Mouse (Mus musculus) common myeloid progenitor, adult 5-6 weeks (primary cell): ENCODE results near the gene Ddias. TPM values are rescaled to one million over a fixed set of nuclear protein-coding genes. Genes with fewer than 3 reads are reported as not detected.
A peak's percentile ranks its signal among the peaks of the same experiment; 100 is the strongest.

Experiments
- ATAC-seq: replicated peaks from 2 replicates; pipeline ENCODE4 v1.8.0; 2016; ENCODE audit warnings: low read depth, mild to moderate bottlenecking, moderate TSS enrichment, inconsistent platforms; ENCODE audit not compliant: poor library complexity, severe bottlenecking
- total RNA-seq: library from RNA; stranded (forward); fragments of 200-1000, 187-1606 nt; gene quantifications from 2 replicates; pipeline ENCODE4 v1.2.3, GENCODE M21; 2017

Ddias gene
- total RNA-seq, 1 experiment from 2014 or later: 23.0 TPM

DNA sequence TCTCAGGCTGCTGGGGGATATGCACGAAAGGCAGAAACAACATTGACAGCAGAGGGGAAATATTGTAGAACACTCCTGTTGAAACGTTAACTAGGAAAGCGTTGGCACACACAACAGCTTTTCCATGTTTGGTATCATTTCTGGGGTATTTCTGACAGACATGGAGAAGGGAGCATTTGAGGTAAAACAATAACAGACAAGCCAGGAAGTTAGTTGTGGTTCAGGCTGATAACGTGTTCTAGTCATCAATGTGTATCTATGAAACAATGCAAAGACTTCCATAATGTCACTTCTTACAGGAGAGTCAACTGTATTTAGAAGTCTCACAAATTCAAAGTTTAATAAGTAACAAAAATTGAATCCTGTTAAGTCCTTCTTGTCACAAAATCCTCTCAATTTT, 2.5 kb downstream of the Ddias start:
- no peak for ATAC-seq

DNA sequence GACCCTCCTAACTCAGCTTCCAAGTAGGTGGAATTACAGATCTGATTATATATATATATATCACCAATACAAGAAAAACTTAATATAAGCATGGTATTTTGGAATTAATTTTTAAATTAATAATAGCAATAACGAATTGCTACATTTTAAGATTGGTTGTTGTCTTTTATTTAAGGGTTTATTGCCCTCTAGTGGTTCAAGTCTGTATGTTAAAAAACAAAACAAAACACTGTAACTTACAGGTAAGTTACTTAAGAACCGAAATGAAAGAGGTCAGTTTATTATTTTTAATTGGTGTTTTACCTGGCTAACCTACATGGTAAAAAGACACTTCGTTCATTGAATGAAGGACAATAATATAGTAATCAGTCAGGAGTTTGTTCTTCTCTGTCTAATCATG, 3.9 kb downstream of the Ddias start:
- no peak for ATAC-seq

DNA sequence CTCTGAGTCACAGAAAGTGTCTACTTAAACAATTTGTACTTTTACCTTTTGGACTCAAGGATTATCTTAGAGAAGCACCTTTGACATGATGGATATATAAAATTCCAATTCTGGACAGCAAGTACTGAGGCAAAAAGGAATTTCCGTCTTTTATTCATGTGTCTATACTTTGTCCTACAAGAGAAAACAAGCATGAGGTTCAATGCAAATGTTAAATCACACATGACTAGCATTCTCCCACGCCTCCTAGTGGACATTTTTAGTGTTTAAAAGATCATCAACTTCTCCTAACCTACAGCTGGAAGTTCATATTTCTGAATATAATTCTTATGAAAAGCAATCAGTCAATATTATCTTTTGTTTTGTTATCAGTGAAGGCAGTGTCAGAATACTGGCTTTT, 7.5 kb downstream of the Ddias start:
- ATAC-seq: peak; percentile 76

DNA sequence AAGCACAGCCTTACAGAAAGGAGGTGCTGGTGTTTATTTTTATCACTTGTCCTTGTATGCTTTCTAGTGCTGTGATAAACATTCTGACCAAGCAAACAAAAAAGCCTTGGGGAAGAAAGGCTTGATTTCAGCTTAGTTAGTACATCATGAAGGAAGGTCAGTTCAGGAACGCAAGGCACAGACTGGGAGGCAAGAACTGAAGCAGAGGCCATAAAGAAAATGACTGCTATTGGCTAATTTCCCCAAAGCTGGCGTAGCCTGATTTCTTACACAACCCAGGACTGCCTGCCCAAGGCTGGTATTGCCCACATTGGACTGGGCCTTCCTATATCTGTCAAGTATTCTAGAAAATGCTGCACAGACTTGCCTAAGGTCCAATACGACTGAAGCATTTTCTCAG, 25.8 kb downstream of the Ddias start:
- ATAC-seq: no peak

DNA sequence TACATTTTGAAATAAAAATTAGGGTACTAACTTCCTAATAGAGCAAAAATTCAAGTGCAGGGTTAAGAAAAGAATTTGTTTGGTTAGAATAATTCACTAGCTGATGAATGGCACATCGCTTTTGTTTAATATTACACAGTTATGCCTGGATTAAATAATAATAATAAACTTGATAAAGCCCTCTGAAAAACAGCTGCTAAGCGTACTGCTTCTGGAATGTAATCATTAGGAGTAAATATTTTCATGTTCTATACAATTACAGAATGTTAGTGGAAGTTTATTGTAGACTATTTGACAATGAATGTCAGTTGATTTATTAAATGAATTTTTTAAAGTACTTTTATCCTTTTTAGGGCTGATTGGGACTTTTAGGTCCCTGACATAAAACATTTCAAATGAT, 31.8 kb downstream of the Ddias start:
- no peak for ATAC-seq

DNA sequence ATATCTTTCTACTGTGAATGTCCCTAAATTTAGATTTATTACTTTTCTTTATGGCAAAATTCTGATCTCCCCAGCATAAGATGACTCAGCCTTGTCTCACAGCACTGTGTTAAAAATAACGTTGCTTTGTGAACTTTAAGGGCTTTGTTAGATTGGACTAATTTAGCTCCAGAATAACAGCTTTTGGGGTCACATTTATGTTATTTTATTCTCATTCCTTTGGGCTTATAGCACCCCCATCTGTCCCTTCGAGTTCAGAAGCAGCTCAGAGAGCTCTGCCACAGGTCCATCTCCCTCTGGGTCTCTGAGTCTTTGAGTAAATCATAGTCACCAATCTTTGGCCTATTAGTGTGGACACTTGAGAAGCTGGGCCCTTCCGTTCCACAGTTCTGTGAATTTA, 36.1 kb downstream of the Ddias start:
- ATAC-seq: no peak

DNA sequence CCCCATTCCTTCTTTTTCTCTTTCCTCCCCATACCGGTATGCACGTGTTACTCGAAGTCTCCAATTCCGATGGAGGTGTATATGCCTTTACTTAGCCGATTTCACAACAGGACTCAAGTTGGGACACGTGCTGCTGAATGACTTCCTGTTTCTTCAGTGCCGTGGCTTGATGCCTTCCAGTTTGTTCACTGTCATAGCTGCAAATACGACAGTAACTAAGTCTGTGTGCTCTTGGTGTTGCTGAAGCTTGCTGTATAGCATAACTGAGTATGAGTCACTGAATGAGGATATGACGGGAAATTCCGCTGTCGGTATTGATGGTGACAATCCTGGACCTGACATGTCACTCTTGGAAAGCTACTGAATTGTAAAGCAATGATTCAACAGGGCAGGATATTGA, 36.8 kb downstream of the Ddias start:
- peak; percentile 94 for ATAC-seq

DNA sequence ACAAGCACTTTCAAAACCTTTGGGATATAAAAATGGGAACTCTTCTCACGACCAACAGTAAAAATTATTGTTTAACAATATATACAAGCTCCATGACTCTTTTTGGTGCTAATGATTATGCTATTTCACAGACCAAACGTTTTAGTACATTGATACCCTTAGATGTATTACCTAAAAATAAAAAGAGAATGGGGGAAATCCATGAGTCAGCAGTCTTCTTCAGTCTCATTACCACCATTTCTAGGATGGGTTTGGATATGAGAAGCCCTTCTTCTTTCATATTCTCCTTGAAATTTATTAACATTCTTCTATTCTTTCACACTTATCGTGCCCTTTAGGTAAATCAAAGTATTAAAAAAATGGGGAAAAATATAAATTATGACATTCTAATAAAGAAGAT, 37.6 kb downstream of the Ddias start:
- ATAC-seq: no peak

DNA sequence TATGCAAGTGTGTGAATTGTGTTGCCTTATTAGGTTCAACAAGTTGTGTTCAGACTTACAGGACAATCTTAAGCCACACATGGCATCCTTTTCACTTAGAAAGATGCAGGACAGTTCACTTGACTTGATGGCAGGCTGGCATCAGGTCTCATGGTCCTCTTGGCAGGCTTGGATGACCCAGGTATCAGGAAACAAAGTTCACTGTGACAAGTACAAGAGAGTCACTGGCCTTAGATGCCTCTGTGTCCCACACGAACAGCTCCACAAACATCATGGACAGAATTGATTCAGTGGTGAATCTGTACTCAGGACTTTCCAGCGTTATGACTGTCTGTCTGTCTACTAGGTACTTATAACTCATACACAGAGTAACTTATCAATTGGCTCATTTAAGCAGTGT, 39.7 kb downstream of the Ddias start:
- no peak for ATAC-seq

DNA sequence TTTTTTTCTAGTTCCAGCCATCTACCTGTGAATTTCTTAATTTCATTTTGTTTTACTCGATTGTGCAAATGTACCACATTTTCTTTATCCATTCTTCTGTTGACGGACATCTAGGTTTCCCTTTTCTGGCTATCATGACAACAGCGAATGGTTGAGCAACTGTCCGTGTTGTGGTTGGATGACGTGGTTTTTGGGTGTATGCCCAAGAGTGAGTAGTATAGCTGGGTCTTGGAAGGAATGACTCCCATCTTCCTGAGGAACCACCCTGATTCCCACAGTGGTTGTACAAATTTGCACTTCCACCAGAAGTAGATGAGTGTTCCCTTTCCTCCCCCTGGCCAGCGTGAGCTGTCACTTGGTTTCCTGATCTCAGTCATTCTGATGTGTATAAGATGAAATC, 41.7 kb downstream of the Ddias start:
- ATAC-seq: peak; percentile 75

DNA sequence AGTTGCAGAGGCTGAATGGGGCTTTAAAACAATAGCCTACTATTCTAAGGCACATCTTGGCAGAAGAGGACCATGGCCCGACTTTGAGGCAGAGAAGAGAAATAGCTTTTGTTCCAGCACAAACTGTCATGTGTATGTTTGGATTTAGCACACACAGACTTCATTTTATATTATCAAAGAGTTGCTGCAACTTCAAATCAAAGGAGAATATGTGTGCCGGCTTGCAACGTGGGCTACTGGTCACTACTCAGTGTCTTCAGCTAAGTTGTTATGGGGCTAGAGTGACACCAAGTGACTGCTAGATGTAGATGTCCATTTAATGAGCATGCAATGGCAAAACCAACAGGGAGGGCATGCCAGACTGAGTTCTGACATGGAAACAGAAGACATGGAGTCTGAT, 46.1 kb downstream of the Ddias start:
- ATAC-seq: no peak

DNA sequence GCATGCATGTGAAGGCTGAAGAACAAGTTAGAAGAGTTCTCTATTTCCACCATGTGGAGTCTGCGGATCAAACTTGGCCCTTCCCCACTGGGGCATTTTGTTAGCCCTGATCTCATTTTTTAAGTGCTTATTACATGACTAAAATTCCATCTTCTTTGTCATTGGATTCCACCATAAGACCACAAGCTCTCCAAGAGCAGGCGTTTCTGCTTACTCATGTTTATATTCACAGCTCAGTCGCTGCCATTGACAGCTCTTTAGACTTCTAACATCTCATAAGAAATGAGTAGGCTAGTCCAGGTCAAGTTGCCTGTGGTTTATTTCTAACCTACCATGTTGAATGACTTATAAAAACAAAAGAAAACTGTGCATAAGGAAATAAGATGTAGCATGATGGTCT, 47.8 kb downstream of the Ddias start:
- ATAC-seq: no peak

DNA sequence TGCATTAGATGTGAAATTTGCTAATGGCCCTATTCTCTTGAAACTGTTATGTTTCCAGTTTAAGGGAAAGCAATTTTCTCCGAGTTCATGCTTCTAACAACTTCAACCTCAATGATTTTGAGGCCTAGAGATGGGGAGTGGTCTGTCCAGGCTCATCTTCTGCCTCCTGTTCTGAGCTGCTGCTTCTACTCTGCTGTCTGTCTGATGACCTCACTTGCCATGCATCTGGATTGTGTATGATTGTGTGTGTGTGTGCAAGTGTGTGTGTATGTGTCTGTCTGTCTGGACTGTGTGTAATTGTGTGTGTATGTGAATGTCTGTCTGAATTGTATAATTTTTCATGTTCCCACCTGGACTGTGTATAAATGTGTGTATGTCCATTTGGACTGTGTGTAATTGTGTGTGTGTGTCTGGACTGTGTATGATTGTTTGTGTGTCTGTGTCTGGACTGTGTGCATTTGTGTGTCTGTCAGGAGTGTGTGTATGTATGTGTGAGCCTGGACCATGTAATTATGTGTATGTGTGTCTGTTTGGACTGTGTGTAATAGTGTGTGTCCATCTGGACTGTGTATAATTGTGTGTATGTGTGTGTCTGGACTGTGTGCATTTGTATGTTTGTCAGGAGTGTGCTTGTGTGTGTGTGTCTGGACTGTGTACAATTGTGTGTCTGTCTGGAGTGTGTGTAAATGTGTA, 51.5 kb downstream of the Ddias start:
- ATAC-seq: no peak

DNA sequence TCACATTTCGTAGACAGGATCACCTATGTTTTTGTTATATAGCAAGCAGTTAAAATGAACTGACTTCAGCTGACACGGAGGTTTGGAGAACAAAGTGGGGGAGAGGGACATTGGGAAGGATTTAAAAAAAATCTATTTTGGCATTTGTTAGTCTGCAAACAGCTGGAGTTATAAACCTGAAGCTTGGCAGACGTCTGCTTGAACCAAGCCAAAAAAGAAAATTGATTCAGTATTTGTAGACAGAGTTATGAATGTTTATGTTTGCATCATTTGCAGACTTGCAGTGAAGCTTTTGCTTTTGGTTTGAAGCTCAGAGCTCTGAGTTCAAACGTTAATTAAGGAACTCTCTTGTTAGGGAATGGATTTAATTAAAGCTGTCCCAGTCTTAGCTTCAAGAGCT, 52.2 kb downstream of the Ddias start:
- ATAC-seq: no peak

DNA sequence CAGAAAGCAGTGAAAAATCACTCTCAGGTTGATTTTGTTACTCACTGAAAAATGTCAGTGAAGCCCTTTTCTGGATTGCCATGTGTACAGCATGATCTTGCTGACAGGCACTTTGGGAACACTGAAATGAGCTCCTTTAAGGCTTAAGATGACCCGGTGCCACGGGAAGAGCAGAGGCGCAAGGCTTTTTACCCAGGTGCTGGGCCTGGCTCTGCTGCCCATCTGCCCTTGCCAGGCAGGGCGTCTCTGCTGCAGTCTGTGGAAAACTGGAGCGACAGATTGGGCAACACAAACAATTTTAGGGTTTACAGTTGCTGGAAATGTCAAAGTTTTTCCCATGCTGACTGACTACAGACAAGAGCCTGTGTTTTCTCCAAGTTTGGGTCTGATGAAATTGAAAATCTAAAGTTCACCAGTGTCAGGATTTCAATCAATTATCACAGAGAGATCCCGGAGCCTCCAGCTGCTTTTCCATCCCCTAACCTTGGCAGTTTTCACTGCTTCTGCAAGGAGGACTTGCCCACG, 53.0 kb downstream of the Ddias start:
- no peak for ATAC-seq

DNA sequence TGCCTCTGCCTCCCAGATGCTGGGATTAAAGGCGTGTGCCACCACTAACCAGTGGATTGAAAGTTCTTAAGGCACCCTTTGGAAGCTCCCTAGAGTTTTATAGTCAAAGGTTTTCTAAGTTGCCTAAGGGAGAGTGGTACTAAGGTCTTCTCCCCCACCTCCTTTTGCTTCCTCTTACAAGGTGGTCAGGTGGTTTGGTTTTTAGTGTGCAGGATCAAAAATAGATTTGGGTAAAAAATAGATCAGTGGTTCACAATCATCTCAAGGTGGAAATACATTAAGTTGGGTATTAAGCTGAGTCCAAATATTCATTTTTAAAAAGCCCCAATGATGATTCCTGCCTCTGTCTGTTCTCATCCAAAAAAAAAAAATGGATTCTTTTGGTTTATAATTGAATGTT, 53.6 kb downstream of the Ddias start:
- no peak for ATAC-seq

DNA sequence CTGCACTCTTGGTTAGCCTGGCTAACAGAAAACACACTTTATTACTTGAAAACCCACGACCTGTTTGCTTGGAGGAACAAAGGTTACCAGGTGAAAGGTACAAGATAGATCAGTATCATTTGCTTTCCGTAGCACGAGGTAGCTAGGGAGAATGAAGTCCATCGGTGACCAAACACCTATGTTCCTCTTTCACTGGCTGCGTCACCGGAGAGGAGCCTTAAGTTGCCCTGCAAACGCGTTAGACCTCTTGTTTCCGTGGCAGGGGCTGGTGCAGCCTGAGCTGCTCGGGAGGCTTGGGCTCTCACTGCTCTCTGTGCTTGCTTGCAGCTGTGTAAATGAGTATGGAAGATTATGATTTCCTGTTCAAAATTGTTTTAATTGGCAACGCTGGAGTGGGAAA, 54.4 kb downstream of the Ddias start:
- no peak for ATAC-seq

DNA sequence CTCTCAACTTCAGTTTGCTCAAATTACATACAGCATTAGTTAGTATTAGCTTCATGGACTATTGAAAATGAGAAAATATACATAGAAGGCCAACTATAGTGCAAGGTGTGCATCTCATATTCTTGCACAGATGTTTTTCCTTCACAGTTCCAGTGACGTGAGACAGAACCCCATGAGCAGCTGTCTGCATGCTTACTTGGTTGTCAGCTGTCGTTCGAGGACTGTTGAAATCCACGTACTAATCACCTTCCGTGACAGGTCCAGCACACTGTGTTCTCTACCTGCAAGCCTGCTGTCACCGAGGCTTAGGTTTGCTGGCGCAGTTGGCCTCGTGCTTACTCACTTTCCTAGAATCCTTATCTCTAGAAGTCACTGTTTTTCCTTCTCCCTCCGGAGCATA, 56.2 kb downstream of the Ddias start:
- ATAC-seq: no peak

DNA sequence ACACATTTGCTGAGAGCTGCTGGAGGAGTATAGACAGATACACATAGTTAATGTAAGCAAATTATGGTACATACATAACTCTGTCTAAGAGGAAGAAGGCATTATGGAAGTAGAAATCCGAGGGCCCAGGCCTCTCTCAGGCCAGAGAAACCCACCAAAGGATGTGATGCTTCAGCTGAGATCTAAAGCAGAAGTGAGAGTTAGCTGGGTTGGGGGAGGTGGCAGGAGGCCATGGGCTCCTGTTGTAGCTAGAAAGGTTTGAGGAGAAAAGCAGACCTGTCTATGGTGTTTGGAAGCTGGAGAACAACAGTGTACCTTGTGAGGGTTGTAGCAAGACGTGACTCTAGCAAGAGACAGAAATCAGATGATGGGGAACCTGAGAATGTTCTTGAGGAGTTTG, 56.8 kb downstream of the Ddias start:
- peak; percentile 88 for ATAC-seq

DNA sequence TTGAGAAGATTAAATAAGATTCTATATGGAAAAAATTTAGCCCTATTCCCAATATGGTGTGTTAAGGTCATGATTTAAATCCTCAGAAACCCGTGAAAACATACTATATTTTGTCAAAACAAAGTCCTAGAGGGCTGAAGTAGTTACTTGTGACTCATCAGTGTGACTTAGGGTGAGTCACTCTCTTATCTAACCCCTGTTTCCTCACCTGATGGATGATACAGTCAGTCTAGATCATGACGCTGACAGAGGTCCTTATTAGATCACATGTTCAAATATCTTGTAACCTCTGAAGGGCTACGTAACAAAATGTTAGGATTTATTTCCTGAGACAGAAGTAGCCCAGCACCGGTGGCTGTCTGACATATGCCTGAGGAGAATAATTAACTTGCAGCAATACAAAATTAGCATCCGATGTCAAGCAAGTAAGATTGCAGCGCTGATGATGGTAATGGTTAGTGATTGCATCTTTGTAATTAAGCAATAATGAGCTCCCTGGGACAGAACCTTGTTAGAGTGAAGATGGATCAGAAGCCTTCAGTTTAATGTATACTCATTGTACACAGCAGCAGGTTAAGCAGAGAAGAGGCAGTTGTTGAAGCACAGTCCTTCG, 62.3 kb downstream of the Ddias start:
- no peak for ATAC-seq
